Mouse (Mus musculus) c-Kit-positive CD71-negative TER-119-negative erythroid progenitor cells, embryonic 14.5 days (primary cell): Measurements from ENCODE around the gene Samd1.
A peak's percentile ranks its signal among the peaks of the same experiment; 100 is the strongest.

Experiments used
- DNase-seq: peaks from one replicate; pipeline ENCODE4 v3.0.0-alpha.2; 2013; ENCODE audit warnings: low read depth

The Samd1 gene

GRCm38 (mm10) chr8:84011705-84012498 is 14.4 kb downstream of the Samd1 start, which contains the start of gene 2210011C24Rik:
TSS of gene 2210011C24Rik (minus strand) at chr8:84012171.
- DNase-seq: no peak

GRCm38 (mm10) chr8:84012499-84013165 is 15.2 kb downstream of the Samd1 start:
- DNase-seq: no peak

- DNase-seq: no peak
Measured at GRCm38 (mm10) chr8:84015833-84016232, 18.4 kb downstream of the Samd1 start.

GRCm38 (mm10) chr8:84019738-84020137 is 22.3 kb downstream of the Samd1 start:
- no peak for DNase-seq

DNA sequence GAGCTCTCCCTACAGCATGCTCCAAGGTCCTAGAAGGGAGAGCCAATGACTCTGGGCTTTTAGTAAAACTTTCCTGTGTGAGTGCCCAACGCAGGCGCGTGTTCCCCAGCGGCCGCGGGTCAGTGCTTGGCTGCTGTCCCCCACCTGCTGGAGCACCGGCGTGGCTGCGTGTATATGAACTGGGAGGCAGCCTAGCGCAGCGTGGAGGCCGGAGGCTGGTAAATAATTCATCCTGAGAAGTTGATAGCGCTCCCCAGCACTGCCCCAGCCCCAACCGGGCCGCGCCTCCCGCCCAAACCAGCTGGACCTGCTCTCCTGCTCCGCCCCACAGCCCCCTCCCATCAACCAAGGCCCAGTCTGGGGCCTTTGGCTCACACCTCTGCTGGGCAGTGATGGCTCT is 23.6 kb downstream of the Samd1 start, which contains the start of gene Palm3:
Gene Palm3, plus strand, starts transcription at position 376 of the 400 bp plus-strand sequence.
- DNase-seq: no peak

GRCm38 (mm10) chr8:84021569-84021968 is 24.1 kb downstream of the Samd1 start:
- DNase-seq: no peak

DNA sequence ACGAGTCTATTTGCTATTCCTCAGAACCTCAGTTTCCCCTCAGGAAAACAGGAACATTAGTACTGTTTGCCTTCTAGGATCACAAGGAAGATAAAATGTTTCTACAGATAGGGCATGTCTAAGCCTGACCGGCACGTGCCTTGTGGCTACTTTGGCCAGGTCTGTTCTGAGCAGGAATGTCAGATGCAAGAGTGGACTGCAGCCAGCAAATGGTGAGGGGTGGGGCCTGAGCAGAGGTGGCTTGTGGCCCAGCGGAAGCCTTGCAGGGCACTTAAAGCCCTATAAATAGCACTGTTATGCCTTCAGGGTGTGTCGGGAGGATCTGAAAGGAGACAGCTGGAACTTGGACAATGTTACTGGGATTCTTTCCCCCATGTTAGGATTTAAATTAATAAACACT is 25.6 kb downstream of the Samd1 start:
- DNase-seq: no peak

DNA sequence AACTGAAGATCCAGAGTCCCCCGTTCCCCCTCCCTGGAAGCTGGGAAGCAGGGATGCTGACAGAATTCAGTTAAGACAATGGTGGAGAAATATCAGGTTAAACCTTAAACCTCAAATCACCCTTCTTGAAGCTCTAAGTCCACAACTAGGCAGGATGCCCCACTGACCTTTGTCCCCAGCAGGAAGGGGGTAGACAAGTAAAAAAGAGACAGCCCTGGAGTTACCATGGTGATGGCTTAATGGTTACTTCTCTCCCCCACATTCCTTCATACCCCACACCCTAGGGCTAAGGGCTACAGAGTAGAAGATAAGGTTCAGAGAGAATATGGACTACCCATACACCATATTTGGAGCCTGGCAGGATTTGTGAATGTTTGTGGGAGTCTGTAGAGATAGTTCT is 26.2 kb downstream of the Samd1 start:
- DNase-seq: no peak

GRCm38 (mm10) chr8:84024171-84024570 is 26.7 kb downstream of the Samd1 start:
- DNase-seq: peak; percentile 54

- no peak for DNase-seq
Measured at GRCm38 (mm10) chr8:84025863-84026262, 28.4 kb downstream of the Samd1 start.

GRCm38 (mm10) chr8:84027449-84027848 is 30.0 kb downstream of the Samd1 start:
- DNase-seq: peak; percentile 49

GRCm38 (mm10) chr8:84029272-84029671 is 31.8 kb downstream of the Samd1 start:
- no peak for DNase-seq

DNA sequence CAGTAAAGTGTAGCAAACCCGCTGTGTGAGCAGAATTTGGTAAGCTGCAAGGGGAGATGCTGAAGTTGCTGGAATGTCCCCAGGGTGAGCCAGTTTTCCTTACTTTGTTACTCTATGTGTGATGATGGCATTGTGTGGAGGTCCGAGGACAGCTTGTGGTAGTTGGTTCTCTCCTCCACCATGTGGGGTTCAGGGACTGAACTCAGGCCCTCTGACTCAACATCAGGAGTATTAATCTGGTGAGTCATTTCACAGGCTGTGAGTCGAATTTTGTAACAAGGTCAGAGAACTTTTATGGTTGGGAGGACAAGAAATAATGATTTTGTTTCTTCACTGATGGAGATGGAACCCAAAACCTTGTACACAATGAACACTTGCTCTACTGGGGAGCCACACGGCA is 35.3 kb downstream of the Samd1 start:
- DNase-seq: no peak

DNA sequence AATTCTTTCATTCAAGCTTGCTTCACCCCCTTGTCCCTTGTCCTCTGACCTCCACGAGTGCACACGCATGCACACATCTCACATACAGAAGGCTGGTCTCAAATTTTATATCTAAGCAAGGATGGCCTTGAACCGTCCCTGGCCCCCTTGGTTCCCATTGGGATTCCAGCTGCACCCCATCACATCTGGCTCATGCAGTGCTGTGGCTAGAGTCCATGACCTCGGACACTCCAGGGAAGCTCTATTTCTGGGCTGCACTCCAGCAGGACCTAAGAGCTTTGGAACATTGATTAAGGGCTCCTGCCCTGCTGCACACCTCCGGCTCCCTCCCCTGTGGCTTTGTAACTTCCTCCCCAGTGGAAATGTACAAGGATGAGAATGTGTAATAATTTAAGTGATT is 40.5 kb downstream of the Samd1 start:
- no peak for DNase-seq

DNA sequence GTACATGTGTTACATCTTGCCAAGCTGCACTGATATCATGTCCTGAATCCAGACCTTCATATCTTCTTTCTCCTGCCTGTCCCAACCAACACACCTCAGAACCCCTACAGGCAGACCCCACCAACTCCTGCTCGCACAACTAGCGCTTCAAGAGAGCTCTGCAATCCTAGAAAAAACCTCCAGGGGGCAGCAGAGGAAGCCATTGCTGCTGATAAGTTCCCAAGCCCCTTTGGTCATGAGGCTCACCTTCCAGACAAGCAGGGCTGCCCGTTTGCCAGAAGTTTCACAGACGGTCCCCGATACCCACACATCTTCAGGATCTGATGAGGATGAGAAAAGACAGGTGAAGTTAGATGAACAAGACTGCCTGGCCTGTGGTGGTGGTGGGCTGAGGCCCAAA is 41.6 kb downstream of the Samd1 start:
- peak; percentile 78 for DNase-seq

DNA sequence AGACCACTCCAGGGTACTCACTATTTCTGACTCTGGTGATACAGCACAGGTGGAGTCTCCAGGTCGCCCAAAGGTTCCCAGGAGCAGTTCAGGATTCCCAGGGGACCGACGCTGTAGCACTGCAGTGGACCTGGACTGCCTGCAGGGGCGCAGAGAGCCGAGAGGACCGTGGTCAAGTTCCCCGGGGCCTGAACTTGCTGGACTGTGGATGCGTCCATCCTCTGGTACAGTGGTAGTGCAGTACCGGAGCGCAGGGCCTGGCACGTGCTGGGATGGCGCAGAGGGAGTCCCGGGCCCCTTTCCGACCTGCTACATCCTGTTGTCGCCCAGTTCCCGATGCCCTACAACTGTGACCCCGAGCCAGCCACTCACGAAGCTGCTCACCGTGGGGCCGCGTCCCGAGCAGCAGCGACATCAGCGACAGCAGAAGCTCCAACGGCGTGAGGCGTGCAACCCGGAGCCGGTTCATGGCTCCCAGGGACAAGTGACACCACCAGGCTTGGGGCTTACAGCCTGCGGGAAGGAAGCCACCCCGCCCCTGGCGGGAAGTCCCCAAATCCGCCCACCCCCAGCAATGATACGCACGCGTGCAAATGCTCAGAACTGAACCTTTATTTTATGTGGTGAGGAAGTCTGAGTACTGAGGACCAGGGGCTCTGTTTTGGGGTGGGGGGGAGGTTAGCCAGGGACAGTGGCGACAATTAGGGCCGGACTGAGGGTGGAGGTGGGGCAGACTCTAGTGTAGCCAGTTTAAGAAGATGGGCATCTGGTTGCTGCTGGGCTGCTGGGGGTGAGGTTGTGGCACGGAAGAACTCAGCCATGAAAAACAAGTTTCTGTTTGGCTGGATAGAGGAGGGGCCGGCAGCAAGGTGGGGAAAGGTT is 44.8 kb downstream of the Samd1 start, which contains the start of gene Il27ra:
Gene Il27ra, minus strand, starts transcription at position 524 of the 882 bp plus-strand sequence.
- no peak for DNase-seq

GRCm38 (mm10) chr8:84042948-84043342 is 45.5 kb downstream of the Samd1 start:
- DNase-seq: no peak

- DNase-seq: no peak
Measured at GRCm38 (mm10) chr8:84044103-84044502, 46.6 kb downstream of the Samd1 start.

GRCm38 (mm10) chr8:84044900-84045299 is 47.4 kb downstream of the Samd1 start, which contains the start of gene Rln3:
TSS of gene Rln3 (minus strand) at chr8:84045000.
- DNase-seq: no peak

DNA sequence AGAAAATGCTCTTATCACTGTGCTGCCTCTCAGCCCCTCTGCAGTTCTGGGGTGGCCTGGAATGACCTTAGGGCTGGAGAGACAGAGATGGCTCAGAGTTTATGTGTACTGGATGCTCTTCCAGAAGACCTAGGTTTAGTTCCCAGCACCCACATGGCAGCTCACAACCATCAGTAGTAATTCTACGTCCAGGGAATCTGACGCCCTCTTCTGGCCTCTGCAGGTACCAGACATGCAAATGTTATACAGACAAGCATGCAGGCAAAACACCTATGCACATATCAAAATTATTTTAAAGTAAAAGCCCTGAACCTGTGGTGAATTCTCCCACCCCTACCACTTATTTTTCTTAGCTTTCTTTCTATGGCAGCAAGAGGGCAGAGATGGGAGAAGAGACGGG is 49.0 kb downstream of the Samd1 start:
- no peak for DNase-seq

- no peak for DNase-seq
Measured at GRCm38 (mm10) chr8:84048171-84048570, 50.7 kb downstream of the Samd1 start.
